Mouse (Mus musculus) MEL (cell line): Measurements from ENCODE around the gene Clec4b1.

Experiments used
- CTCF ChIP-seq, 3 experiments: IDR thresholded peaks in 2 of 3; conservative IDR thresholded peaks in 1 of 3; 2 replicates each; pipeline ENCODE4 v1.5.1; 2011 to 2012; ENCODE audit warnings: low read length in 3 of 3, low read depth in 2 of 3, mild to moderate bottlenecking in 2 of 3, improper control_type of control experiment in 1 of 3, inconsistent platforms in 1 of 3, mixed read lengths in 1 of 3, moderate library complexity in 1 of 3; ENCODE audit not compliant: control insufficient read depth in 1 of 3, insufficient read depth in 1 of 3, poor library complexity in 1 of 3, severe bottlenecking in 1 of 3
- EP300 ChIP-seq, 2 experiments: IDR thresholded peaks; 2 replicates each; pipeline ENCODE4 v1.6.1; 2011; ENCODE audit warnings: improper control_type of control experiment in 2 of 2, low read length in 2 of 2, low read depth in 1 of 2, mild to moderate bottlenecking in 1 of 2
- GABPA ChIP-seq: IDR thresholded peaks from 2 replicates; pipeline ENCODE4 v1.6.1; 2012; ENCODE audit warnings: low read depth, mild to moderate bottlenecking, inconsistent platforms, low read length, improper control_type of control experiment, moderate library complexity
- GATA1 ChIP-seq: IDR thresholded peaks from 2 replicates; pipeline ENCODE4 v1.6.1; 2011; ENCODE audit warnings: low read depth, low read length, improper control_type of control experiment
- KAT2A ChIP-seq: conservative IDR thresholded peaks from 2 replicates; pipeline ENCODE4 v1.6.1; 2012; ENCODE audit warnings: low read depth, low read length, improper control_type of control experiment, inconsistent platforms
- POLR2A ChIP-seq, 2 experiments: IDR thresholded peaks; 2 replicates each; pipeline ENCODE4 v1.6.1; 2011 to 2012; ENCODE audit warnings: low read length in 2 of 2, mild to moderate bottlenecking in 2 of 2, control low read depth in 1 of 2, improper control_type of control experiment in 1 of 2, low read depth in 1 of 2, moderate library complexity in 1 of 2; ENCODE audit not compliant: control insufficient read depth in 1 of 2, insufficient read depth in 1 of 2, poor library complexity in 1 of 2
- RCOR1 ChIP-seq: IDR thresholded peaks from 2 replicates; pipeline ENCODE4 v1.6.1; 2012; ENCODE audit warnings: low read depth, mild to moderate bottlenecking, inconsistent platforms, low read length, improper control_type of control experiment
- SMC3 ChIP-seq: IDR thresholded peaks from 2 replicates; pipeline ENCODE4 v1.6.1; 2011; ENCODE audit warnings: low read depth, low read length, improper control_type of control experiment
- TAL1 ChIP-seq: IDR thresholded peaks from 2 replicates; pipeline ENCODE4 v1.6.1; 2012; ENCODE audit warnings: mild to moderate bottlenecking, inconsistent platforms, low read length, moderate library complexity, mixed read lengths
- ZNF384 ChIP-seq: IDR thresholded peaks from 2 replicates; pipeline ENCODE4 v1.6.1; 2012; ENCODE audit warnings: low read depth, mild to moderate bottlenecking, inconsistent platforms, low read length, improper control_type of control experiment

- TF ChIP-seq POLR2A (IDR thresholded peaks at IDR 0.05; ENCODE audit: control insufficient read depth in 1 of 2, insufficient read depth in 1 of 2, low read depth in 1 of 2, low read length in 2 of 2, poor library complexity in 1 of 2) (no peak), GABPA (no peak), CTCF (IDR thresholded peaks at IDR 0.05 in 2 of 3, conservative IDR thresholded peaks at IDR 0.05 in 1 of 3; ENCODE audit: control insufficient read depth in 1 of 3, insufficient read depth in 1 of 3, low read depth in 2 of 3, low read length in 3 of 3, poor library complexity in 1 of 3, severe bottlenecking in 1 of 3) (no peak), GATA1 (no peak), ZNF384 (no peak), EP300 (IDR thresholded peaks at IDR 0.05; ENCODE audit: low read depth in 1 of 2, low read length in 2 of 2) (no peak), SMC3 (no peak), RCOR1 (no peak), KAT2A (no peak), TAL1 (no peak)
Observed at GRCm38 (mm10) chr6:123095125-123095843, 45.5 kb downstream of the Clec4b1 start.
